Mouse (Mus musculus) macrophage (primary cell): ENCODE results near the gene Gm4869. TPM values are rescaled to one million over a fixed set of nuclear protein-coding genes. Genes with fewer than 3 reads are reported as not detected.
"Not testable (repeated sequence)": the region's sequence is repeated elsewhere in the genome, so short reads cannot be mapped to it uniquely, and the experiment has no call there.

Experiments
- H3K27ac ChIP-seq: fragments of 350-480 bp; formaldehyde crosslinking; 2 replicates; pipeline ENCODE4 v1.9.0; 2021
- H3K36me3 ChIP-seq: fragments of 350-480 bp; formaldehyde crosslinking; 2 replicates; pipeline ENCODE4 v1.9.0; 2021; ENCODE audit errors: inconsistent target
- H3K4me3 ChIP-seq: fragments of 350-480 bp; formaldehyde crosslinking; 2 replicates; pipeline ENCODE4 v1.9.0; 2021; ENCODE audit errors: inconsistent target
- H3K79me2 ChIP-seq: fragments of 350-480 bp; formaldehyde crosslinking; 2 replicates; pipeline ENCODE4 v1.9.0; 2021; ENCODE audit errors: inconsistent target
- WGBS: methylation state at CpG from one replicate; pipeline ENCODE4 v1.1.7; 2026; ENCODE audit warnings: inconsistent platforms; ENCODE audit not compliant: missing documents; 5-methylcytosine and 5-hydroxymethylcytosine counted together
- polyA plus RNA-seq: library from polyadenylated mRNA; stranded (reverse); fragments of 250-400 nt; gene quantifications from 3 replicates; pipeline ENCODE4 v1.2.4, GENCODE M21; 2018; ENCODE audit warnings: inconsistent platforms

Gene Gm4869
- polyA plus RNA-seq, 1 experiment from 2014 or later, result not detected

DNA sequence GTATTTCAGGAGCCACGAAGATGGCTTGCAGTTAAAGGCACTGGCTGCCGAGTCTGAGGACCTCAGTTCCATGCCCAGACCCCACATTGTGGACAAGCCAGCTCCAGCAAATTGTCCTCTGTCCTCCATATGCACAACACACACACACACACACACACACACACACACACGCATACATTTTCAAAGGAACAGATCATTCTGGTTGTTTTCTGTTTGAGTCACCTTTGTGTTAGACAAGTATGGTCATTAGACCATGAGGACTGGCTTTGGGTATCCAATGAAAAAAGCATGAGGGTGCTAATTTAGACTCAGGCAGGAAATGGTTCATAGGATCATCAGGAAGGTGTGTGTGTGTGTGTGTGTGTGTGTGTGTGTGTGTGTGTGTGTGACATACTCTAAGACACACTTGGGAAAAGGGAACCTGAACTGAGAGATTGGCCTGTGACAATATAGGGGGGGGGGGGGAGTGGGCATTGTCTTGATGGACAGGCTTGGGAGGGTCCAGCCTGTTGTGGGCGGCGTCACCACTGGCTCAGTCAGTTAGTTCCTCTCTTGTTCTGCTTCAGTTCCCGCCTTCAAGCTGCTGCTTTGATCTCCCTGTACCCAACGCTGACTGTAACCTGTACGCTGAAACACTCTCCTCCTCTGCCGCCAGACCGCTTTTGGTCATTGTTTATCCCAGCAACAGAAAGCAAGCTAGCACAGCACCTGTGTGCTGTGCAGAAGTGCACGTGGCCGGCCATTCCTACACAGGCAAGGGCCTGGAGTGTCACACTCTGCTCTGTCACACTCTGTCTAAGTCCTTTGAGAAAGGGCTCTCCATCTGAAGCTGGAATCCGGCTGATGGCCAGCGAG, 56.8 kb downstream of the Gm4869 start:
- peak overlapping the region; percentile 9; the same call in 1 of the 2 replicates for H3K4me3 ChIP-seq
- WGBS, result 8% methylated on average over 13 of the region's 14 CpGs

DNA sequence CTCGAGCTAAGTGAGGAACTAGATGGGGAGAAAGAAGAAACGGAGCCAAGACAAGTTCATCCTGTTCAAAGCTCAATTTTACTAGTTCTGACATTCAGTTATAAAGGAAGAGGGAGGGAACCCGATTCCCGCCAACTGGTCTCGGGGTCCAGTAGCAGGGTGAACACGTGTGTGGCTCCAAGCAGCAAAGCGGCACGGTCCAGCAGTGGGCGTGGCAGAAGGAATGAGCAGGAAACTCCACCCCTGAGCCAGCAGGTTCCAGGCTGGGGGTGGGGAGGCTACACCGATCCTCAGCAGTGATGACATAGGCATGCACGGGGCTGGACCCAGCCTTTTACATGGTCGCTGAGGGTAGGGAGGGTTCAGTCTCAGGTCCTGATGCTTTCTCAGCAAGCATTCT, 57.5 kb downstream of the Gm4869 start:
- H3K27ac ChIP-seq, result peak overlapping the region; percentile 59

More for the DNA sequence above, 56.8 kb downstream of the Gm4869 start:
- peaks cover 18% of the 10 kb centered on the region for H3K79me2 ChIP-seq
- no peaks in the 10 kb centered on the region for H3K36me3 ChIP-seq
- H3K27ac ChIP-seq, result peak overlapping the region; percentile 59

DNA sequence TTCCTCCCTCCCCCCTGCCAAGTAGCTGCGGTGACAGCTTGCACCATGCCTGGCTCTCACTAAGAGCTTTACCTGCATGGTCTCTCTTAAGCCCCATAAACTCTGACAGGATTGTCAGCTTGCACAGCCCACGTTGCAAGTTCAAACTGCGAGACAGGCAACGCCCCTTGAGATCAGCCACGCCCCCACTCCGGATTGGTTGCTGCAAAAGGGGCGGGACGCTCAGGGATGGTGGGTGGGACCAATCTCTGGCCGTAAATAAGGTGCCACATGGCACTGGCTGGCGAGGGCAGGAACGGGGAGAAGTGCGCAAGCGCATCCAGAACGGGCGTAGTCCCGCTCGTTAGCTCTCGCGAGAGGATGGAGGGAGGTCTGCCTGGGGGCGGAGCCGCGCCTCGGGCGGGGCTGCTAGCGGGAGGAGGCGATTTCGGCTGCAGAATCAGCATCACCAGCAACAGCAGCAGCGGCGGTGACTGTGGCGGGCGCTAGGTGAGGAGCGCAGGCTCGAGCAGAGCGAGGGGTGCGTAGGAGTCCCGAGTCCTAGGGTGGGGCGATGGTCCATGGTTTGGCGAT, 59.8 kb downstream of the Gm4869 start, which contains the start of gene Chst12:
Gene Chst12 (plus strand): TSS at position 343 of the 573 bp plus-strand sequence.
- Histone ChIP-seq H3K4me3 (peak within 1 kb of the TSS; percentile 94), H3K27ac (peak within 1 kb of the TSS; percentile 82), H3K79me2 (peaks cover 49% of the 10 kb centered on the region), H3K36me3 (no peaks in the 10 kb centered on the region)
- WGBS, result 1% methylated on average over 38 of the region's 38 CpGs

More for the DNA sequence above, 57.5 kb downstream of the Gm4869 start:
- 2% methylated on average over 10 of the region's 12 CpGs for WGBS
- not testable (repeated sequence) for H3K36me3 ChIP-seq
- peaks cover 25% of the 10 kb centered on the region for H3K79me2 ChIP-seq
- peak overlapping the region; percentile 9; the same call in 1 of the 2 replicates for H3K4me3 ChIP-seq

DNA sequence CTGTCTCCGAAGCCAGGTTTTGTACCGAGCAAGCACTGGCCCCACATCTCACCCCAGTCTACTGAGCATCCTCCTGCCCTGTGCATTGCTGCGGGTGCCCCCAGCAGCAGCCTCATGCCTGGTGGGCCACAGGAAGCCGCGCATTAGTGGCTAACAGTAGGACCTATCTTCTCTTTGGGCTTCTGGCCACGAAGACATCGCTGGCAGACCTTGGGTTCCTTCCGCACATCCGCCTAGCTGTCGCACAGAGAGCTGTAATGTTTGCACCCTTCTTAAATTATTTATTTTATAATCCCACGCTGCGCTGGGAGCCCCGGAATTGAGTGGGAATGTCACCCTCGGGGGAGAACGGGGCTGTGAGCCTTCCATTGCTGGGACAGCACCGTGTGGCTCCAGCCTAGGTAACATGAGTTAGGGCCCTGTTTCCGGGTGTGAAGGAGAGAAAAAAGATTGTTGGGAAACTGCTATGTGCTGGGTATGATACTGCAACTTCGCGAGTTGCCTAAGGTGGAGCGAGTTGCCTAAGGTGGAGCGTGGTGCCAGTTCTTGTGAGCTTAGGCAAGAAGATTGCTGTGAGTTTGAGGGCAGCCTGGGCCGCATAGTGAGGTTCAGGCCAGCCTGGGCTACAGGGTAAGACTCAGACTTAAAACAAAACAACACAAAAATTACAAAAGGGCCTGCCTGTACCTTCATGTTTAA, 60.8 kb downstream of the Gm4869 start:
- Histone ChIP-seq H3K27ac (peak overlapping the region; percentile 82), H3K36me3 (no peaks in the 10 kb centered on the region), H3K4me3 (peak overlapping the region; percentile 94), H3K79me2 (peaks cover 58% of the 10 kb centered on the region)
- WGBS, result 2% methylated on average over 22 of the region's 22 CpGs

DNA sequence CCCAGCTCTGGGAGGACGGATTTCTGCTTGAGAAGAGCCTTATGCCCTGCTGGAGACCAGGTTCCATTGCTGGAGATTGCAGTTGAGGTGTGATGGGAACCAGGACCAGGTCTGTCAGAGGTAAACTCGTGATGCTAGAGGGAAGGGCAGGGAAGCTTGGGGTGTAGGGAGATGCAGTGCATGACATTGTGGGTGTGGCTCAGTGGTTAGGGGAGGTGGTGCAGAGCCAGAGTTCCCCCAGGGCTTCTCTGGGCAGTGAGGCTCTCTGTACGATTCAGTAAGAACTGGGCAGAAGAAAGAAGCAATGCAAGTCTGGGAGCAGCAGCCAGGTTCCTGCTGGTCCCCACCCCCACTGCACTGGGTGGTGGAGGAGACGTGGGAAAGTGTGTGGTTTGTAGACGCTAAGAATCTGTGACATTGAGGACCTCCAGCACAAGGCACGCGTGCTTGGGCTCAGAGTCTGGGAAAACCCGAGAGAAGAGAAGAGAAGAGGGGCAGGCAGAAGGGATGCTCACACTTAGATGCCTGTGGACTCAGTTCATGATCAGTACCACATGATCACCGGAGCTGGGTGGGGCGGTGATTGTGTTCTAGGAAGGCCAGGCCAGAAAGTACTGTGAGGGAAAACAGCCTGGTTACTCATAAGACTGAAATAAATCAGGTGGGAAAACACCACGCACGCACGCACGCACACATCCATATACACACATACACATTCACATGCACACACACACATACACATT, 62.2 kb downstream of the Gm4869 start:
- Histone ChIP-seq H3K4me3 (peak overlapping the region; percentile 94), H3K36me3 (no peaks in the 10 kb centered on the region), H3K27ac (peak overlapping the region; percentile 82), H3K79me2 (peaks cover 72% of the 10 kb centered on the region)
- WGBS, result 24% methylated on average over 14 of the region's 14 CpGs

DNA sequence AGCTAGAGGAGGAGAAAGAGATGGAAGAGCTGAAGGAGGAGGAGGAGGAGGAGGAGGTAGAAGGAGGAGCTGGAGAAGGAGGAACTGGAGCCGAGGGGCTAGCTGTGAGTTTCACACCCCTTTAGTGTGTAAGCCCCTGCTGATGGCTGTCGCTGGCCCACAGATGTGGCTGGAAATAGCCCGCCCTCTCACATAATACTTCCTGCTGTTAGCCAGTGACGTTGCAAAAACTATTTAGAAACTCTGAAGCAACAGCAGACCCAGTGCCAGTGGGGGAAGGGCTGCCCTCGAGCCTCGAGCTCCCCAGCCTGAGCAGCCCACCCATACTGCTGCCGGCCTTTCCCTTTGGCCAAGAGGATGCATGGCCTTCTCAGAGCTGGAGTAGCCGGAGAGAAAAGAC, 63.2 kb downstream of the Gm4869 start:
- peaks cover 83% of the 10 kb centered on the region for H3K79me2 ChIP-seq
- H3K36me3 ChIP-seq, result no peaks in the 10 kb centered on the region
- H3K4me3 ChIP-seq, result peak overlapping the region; percentile 94; the same call in 1 of the 2 replicates
- WGBS, result 5% methylated on average over 8 of the region's 8 CpGs
- peak overlapping the region; percentile 82 for H3K27ac ChIP-seq

DNA sequence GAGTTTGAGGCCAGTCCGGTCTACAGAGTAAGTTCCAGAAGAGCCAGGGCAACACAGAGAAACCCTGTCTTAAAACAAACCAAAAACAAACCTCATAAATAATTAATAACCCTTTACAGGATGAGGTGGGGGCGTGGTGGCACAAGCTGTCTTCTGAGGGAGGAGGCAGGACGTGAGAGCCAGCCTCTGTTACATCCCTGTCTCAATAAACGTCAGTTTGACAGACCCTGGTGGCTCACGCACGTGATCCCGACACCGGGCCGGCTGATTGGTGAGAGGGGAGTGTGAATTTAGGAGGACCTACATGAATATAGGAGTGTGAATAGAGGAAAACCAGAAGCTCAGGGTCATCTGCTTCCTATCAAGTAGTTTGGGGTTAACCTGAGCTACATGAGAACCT, 63.8 kb downstream of the Gm4869 start:
- Histone ChIP-seq H3K36me3 (no peaks in the 10 kb centered on the region), H3K4me3 (peak overlapping the region; percentile 94; the same call in 1 of the 2 replicates), H3K79me2 (peaks cover 88% of the 10 kb centered on the region), H3K27ac (peak overlapping the region; percentile 82)
- WGBS, result 44% methylated on average over 9 of the region's 9 CpGs

DNA sequence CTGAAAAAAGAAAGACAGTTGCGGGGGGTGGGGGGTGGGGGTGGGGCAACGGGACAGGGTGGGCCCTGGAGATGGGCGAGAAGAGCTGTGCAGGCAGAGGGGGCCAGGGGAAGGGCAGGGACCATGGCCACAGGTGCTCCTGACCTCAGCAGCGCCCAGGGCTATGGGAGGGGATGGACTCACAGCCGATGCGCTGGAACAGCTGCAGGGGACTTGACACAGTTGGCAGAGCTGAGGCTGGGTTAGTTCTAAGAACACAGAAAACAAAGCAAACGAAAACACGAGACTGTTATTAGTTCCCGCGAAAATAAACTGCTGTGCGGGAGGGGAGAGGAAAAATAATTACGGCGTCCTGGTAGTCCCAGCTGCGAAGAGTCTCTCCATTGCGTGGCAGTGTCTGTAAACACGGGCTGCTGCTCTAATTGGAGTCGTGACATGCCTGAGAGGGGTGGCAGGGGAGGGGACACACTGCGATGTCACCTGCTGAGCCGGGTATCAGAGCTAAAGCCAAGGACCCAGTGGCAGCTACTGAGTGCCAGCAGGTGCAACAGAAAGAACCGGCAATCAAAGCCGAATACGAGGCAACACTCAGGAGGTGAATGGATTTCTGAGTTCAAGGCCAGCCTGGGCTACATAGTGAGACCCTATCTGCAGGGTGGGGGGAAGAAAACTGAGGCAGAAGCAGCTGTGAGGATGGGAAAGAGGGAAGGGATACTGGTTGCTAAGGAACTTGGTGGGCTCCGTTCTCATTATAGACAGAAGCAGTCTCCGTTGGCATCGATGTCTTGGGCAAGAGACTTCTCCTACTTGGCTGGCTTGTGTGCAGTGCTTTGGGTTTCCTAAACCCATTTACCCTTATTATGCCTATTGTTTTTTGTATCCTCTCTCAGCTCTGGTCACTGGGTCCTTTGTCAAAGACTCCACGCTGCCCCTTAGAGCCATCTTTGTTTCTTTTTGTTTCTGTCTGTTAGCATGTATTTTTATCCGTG, 64.9 kb downstream of the Gm4869 start:
- Histone ChIP-seq H3K4me3 (no peak overlapping the region), H3K79me2 (peaks cover 99% of the 10 kb centered on the region), H3K27ac (no peak overlapping the region), H3K36me3 (no peaks in the 10 kb centered on the region)
- WGBS, result 64% methylated on average over 21 of the region's 27 CpGs

DNA sequence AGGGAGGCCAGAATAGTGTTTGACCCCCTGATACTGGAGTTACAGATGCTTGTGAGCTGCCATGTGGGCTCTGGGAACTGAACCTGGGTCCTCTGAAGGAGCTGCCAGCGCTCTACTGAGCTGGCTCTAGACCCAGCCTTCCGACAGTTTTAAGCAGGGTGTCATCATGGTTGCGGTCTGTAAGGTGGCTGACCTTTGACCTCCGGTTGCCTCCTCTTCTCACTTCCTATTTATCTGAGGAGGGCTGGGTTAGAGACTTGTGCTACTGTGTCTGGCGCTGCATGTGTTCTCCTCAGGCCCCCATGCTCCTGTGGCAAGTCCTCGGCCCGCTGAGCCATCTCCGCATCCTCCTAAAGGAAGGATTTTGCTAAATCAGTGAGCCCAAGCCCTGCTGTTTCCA, 68.5 kb downstream of the Gm4869 start:
- Histone ChIP-seq H3K27ac (no peak overlapping the region), H3K79me2 (peaks cover 100% of the 10 kb centered on the region), H3K36me3 (no peaks in the 10 kb centered on the region), H3K4me3 (no peak overlapping the region)
- WGBS, result 45% methylated on average over 8 of the region's 8 CpGs

DNA sequence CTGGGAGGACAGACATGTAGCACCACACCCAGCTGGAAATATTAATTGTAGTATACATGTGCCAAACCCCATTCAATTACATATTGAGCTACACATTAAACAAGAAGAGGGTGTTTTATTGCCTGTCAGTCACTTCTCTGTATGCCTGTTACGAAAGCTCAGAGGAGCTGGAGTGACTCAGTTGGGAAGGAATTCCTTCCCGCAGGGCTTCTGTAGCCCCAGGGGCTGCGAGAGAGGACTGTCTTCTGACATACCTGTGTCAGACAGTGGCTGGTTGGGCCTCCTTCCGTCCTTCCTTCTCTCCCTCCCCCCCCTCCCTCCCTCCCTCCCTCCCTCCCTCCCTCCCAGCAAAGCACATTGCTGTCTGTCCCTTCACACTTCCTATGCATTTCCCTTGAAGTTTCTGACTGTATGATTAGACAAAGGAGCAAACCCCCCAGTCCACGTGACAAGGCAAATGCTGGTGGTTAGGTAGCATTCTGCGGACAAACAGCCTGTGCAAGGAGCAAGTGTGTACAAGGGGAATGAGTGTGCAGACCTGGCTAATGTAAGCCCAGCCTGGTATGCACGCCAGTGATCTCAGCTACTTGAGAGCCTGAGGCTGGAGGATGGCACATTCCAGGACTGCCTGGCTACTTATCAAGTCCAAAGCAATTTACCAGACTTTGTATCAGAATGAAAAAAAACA, 69.5 kb downstream of the Gm4869 start:
- Histone ChIP-seq H3K27ac (no peak overlapping the region), H3K4me3 (no peak overlapping the region), H3K36me3 (0 out of 2 replicates have a peak, but pooled peaks cover 3% of the 10 kb centered on the region), H3K79me2 (peaks cover 100% of the 10 kb centered on the region)
- 29% methylated on average over 6 of the region's 7 CpGs for WGBS

DNA sequence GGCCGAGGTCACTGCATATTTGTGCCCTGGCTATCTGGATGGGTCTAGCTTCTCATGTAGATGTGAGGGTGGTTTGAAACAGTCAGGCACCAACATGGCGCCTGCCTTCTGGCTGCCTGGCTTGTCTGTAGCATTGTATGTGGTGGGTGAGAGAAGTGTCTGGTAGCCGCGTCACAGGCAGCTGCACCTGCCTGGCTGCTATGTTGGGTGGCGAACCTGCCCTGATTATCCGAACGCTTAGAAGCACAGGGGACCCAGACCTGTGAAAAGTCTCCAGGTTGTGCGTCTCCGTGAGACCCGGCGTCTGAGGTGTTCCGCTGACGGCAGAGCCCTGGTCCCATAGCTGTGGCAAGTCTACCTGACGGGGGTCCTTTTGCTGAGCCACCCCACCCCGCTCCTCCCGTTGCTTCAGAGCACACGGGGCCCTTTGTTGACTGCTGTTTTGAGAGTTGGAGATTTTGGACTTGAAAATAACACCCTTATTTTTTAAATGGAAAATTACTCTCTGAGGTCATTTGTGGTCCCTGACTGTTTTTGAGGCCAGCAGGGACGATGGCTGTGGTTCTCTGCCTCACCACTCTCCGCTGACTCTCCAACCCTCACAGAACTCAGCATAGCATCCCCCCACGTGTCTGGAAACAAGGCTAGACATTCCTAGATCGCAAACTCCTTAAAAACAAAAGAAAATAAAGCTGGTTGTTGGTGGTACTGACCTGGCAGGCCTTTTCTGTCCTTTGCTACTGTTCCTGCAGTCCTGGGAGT, 71.9 kb downstream of the Gm4869 start:
- Histone ChIP-seq H3K36me3 (0 out of 2 replicates have a peak, but pooled peaks cover 4% of the 10 kb centered on the region), H3K79me2 (peaks cover 100% of the 10 kb centered on the region), H3K27ac (no peak overlapping the region), H3K4me3 (no peak overlapping the region)
- 86% methylated on average over 21 of the region's 21 CpGs for WGBS

DNA sequence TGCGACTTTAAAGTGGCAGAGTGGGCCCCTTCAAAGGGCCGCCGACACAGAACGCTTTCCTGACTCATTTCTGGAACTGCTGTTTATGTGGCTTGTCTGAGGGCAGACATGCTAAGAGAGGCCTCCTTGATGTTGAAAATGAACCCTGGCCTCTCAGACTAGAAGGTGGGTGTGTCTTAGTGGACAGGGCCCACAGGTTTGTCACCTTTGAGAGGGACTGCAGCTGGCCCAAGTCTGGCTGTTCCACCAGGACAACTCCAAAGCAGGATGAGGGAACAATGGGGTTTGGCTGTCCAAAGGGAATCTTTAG, 72.4 kb downstream of the Gm4869 start:
- no peak overlapping the region for H3K27ac ChIP-seq
- WGBS, result 79% methylated on average over 4 of the region's 4 CpGs
- H3K79me2 ChIP-seq, result peaks cover 100% of the 10 kb centered on the region
- H3K36me3 ChIP-seq, result peaks cover 4% of the 10 kb centered on the region; the same call in 1 of the 2 replicates
- no peak overlapping the region for H3K4me3 ChIP-seq
